Mouse (Mus musculus) gastrocnemius, postnatal 25 days (tissue): ENCODE measurements around the gene Tfcp2. TPM values are rescaled to one million over a fixed set of nuclear protein-coding genes. Genes with fewer than 3 reads are reported as not detected.
A peak's percentile ranks its signal among the peaks of the same experiment; 100 is the strongest.
"Not testable (repeated sequence)": the region's sequence is repeated elsewhere in the genome, so short reads cannot be mapped to it uniquely, and the experiment has no call there.

Source experiments
- DNase-seq: peaks from one replicate; pipeline ENCODE4 v3.0.0; 2022
- total RNA-seq, 2 experiments: library from RNA; stranded (reverse); gene quantifications; 1 replicate in 1 of 2; 2 replicates in 1 of 2; pipeline ENCODE4 v1.2.3; 2021

Tfcp2 gene
- total RNA-seq, 2 experiments from 2014 or later, result 9.3 to 11.1 TPM

- DNase-seq, result no peak
Measured at GRCm38 (mm10) chr15:100557705-100558433, 6.1 kb upstream of the Tfcp2 start.

DNA sequence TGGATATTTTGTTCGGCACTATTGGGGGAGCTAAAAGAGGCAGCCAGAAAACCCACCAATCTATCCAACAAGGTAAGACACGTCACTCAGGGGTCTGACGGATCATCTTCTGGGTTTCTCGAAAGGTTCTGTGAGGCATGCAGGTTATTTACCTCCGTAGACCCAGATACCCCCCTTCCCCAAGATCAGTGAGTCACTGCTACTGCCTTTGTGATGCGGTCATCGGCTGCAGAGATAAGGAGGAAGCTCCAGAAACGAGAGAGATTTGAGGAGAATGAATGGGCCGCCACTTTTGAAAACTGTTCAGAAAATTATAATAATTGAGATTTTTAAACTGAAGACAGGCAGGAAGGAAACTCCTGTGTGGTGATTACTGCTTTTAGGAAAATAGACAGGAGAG is 4.6 kb upstream of the Tfcp2 start:
- no peak for DNase-seq

GRCm38 (mm10) chr15:100555965-100556364 is 4.2 kb upstream of the Tfcp2 start:
- no peak for DNase-seq

DNA sequence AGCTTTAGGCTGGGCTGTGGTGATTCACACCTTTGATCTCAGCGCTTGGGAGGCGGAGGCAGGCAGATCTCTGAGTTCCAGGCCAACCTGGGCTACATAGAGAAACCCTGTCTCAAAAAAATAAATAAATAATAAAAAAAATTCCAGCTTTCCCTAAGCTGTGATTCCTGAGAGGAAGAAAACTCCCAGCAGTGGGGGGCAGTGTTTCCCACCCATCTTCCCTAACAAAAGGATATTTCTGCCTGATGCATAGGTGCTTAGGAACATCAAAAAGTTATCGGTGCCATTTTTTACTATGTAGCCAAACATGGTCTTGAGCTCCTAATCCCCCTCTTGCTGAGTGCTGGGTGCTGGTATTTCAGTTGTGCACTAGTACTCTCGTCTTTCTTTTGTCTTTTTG is 1.5 kb downstream of the Tfcp2 start:
- DNase-seq, result no peak

DNA sequence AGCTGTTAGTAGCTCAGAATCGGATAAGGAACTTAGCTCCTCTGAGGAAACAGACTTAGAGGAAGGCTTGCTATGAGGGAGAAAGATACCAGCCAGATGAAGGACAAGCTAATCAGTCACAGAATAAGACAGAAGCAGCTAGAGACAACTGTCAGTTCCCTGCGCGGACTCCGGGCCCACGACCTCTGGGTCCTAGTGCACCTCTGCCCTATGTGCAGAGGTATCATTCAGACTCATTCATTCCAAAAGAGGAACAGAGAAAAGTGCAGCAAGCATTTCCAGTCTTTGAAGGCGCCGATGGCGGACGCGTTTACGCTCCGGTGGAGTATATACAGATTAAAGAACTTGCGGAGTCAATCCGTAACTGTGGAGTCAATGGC is 8.2 kb downstream of the Tfcp2 start:
- not testable (repeated sequence) for DNase-seq

GRCm38 (mm10) chr15:100542876-100543650 is 8.7 kb downstream of the Tfcp2 start:
- DNase-seq, result not testable (repeated sequence)

GRCm38 (mm10) chr15:100541426-100541825 is 10.4 kb downstream of the Tfcp2 start:
- DNase-seq, result no peak

DNA sequence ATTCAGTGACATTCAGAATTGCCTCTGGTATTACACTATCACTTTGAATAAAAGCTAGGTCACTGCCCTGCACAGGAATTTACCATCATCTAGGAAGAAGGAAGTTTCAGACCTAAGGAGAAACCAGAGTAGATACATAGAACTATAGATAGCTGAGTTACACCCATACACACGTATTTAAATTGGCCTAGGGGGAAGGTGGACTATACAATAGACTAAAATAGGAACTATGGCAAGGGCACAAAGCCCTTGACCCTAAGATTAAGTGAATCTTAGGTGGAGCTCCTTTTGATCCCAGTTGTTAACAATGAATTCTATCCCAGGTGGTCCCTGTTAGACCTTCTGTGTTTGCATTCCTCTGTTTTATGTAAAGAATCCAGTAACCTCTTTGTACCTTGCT is 10.8 kb downstream of the Tfcp2 start:
- not testable (repeated sequence) for DNase-seq

DNA sequence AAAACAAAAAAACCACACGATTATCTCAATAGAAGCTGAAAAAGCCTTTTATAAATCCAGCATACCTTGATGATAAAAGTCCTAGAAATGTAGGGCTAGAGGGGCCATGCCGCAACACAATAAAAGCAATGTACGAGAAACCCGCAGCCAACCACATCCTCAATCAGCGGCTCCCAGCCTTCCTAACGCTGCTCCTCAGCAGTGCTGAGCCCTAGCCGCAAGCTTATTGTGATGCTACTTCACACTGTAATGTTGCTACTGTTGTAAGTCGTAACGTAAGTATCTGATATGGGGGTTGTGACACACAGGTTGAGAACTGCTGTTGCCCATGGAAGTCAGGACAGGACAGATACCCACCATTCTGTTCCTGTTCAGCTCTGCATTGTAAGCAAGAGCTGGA is 12.4 kb downstream of the Tfcp2 start:
- no peak for DNase-seq

DNA sequence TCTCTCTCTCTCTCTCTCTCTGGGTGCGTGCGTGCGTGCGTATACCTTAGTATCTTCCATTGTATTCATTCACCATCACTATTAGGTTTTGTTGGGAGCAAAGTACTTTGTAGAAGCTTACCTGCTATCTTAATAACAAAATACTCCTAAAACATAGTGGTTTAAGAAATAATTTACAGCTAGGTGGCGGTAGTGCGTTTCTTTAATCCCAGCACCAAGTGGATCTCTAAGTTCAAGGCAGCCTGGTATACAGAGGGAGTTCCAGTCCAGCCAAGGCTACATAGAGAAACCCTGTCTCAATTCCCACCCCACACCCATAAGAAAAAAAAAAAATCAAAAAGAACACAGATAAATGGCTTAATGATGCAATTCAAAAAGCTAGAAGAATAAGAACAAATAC is 13.9 kb downstream of the Tfcp2 start:
- no peak for DNase-seq

GRCm38 (mm10) chr15:100527900-100528299 is 23.9 kb downstream of the Tfcp2 start:
- DNase-seq, result no peak

DNA sequence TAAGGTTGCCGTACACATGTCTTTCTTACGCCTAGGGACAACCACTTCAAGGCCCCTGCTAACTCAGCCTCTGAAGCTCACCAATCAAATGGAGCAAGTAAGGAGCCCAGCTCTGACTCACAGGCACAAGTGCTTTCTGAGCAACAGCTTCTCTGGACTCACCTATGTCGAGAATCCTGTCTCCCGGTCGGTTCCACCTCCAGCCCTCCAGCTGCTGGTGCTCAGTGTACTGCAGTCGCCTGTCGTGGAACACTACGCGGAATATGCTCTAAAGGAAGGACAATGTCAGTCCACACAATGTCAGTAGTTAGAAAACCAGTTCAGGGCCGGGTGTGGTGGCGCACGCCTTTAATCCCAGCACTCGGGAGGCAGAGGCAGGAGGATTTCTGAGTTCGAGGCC is 26.4 kb downstream of the Tfcp2 start:
- no peak for DNase-seq

- DNase-seq, result no peak
Measured at GRCm38 (mm10) chr15:100520306-100520705, 31.5 kb downstream of the Tfcp2 start.

DNA sequence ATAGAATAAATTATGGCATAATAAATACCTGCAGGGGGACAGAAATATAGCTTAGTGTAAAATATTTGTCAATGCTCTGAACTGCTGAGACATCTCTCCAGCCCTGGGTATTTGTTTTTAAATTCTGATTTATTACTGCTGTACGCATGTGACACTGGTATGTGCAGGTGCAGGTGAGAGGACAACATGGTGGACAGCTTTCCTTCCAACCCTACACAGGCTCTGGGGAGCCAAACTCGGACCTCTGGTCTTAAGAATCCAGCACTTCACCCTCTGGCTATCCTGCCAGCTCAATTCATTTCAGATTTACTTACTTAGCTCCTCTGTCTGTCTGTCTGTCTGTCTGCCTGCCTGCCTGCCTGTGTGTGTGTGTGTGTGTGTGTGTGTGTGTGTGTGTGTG is 36.7 kb downstream of the Tfcp2 start:
- DNase-seq, result no peak

DNA sequence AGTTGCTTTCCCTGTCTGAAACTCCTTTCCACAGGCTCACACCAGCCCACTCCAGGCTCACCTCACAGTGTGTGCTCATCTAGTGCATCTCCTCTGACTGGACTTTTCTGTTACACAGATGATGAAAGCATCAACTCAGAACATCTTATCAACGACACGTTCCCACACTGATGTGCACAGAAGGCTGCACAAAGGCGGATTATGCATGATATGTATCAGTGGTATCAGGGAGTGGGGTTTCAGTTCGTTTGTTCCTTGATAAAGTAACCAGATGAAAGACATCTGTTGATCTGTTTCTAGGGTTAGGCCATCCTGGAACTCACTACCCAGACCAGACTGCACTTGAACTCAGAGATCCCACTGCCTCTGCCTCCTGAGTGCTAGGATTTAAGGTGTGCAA is 38.4 kb downstream of the Tfcp2 start:
- no peak for DNase-seq

- no peak for DNase-seq
Measured at GRCm38 (mm10) chr15:100510072-100510471, 41.7 kb downstream of the Tfcp2 start.

GRCm38 (mm10) chr15:100508454-100509167 is 43.2 kb downstream of the Tfcp2 start:
- DNase-seq, result no peak

- not testable (repeated sequence) for DNase-seq
Measured at GRCm38 (mm10) chr15:100499506-100499905, 52.3 kb downstream of the Tfcp2 start.

GRCm38 (mm10) chr15:100495102-100495501 is 56.7 kb downstream of the Tfcp2 start, which contains the start of gene Csrnp2:
Gene Csrnp2 (minus strand): TSS chr15:100495488.
- peak; percentile 89 for DNase-seq

DNA sequence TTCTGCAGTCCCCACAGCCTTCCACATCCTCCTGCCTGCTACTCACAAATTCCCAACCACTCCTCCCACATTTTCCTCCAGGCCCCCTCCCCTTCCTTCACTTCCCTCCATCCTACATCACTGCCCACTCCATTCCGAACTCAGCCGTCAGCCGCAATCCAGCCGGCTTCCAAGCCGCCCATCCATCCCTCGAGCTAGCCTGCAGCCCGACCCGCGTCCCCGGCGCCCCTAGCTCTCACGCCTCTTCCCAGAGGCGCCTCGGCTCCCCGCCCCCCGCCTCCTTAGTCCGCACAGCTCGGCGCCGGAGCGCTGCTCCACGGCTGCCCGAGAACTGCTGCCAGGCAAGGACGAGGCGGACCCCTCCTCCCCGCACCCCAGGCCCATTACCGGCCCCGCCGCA is 57.2 kb downstream of the Tfcp2 start:
- no peak for DNase-seq

GRCm38 (mm10) chr15:100491966-100492365 is 59.8 kb downstream of the Tfcp2 start:
- no peak for DNase-seq

- peak; percentile 23 for DNase-seq
Measured at GRCm38 (mm10) chr15:100489263-100489662, 62.5 kb downstream of the Tfcp2 start.

- DNase-seq, result not testable (repeated sequence)
Measured at GRCm38 (mm10) chr15:100488297-100488696, 63.5 kb downstream of the Tfcp2 start.
